Mouse (Mus musculus) gastrocnemius, adult 8-10 months (tissue): ENCODE measurements around the gene Med7. TPM values are rescaled to one million over a fixed set of nuclear protein-coding genes. Genes with fewer than 3 reads are reported as not detected.
A peak's percentile ranks its signal among the peaks of the same experiment; 100 is the strongest.

Experiments
- DNase-seq, 2 experiments: peaks; one replicate each; pipeline ENCODE4 v3.0.0; 2022; ENCODE audit warnings: low spot score in 2 of 2
- total RNA-seq, 4 experiments: library from RNA; stranded (reverse); gene quantifications; 2 replicates each; pipeline ENCODE4 v1.2.4; 2022

The Med7 gene
- 10 to 100 TPM; 13.1 to 18.5 (median 16.9) TPM for total RNA-seq

DNA sequence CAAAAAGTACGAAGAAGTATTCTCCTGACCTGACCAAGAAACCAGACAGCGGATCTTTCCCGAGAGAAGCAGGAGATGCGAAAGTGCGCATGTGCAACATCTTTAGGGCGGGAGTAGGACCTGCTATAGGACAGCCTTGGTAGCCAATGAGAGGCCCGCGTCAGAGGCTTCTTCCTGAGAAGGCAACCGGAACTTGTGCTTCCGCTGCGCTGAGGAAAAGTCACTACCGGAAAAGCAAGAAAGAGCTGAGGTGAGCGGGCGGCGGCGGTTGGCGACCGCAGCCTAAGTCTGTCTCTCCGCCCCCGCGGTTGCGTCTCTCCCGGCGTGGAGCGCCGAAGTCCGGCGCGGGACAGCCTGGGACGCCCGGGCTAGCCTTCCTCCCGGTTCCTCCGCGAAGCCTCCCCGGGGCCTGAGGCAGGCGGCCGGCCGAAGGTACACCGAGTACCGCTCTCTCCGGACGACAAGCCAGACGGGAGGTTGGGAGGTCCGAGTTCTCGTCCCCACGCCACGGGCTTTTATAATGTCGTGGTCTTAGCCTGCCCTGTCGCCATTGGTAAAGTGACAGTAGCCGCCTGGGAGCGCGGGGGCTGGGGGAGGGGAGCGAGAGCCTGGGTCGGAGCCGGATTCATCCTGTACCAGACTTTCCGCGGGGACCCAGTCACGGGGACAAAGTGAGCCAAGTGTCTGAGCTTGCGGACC lies at the start of gene Med7:
TSS of gene Med7 (plus strand) at position 166 of the 699 bp plus-strand sequence.
- peak; percentile 88 to 93 for DNase-seq

DNA sequence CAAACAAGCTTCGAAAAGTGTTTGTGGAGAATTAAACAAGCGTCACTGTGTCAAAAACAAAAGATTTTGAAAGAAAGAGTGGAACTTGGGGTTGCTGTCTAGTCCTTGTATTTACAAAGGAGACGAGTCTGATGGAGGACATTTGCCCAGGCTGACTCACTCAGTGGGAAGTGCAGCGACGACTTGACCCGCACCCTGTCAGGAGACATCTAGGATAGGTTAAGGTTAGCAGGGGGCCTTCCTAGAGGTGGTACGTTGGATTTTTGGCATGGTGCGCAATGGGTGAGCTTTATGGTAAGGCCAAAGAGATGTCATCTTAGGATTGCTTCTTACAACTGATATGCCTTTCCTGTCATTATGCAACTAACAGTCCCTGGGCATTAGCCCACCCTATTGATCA lies 49.7 kb upstream of the Med7 start:
- DNase-seq: no peak

DNA sequence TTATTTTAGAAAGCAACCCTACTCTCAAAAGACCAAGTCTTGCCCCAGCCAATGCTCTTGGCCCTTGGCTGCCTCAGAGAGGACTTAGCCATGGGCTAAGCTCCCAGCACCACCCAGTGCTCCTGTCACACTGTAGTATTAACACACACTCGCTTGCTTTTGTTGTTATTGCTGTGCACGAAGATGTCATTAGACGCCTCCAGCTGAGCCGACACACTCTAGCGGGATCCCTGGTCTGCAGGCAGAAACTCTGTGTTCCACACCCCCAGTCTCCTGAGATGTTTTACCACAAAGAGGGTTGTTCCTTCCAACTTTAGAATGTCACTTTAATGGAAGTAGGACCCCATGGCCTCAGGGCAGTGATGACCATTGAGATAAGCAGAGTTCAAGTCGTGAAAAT lies 48.3 kb upstream of the Med7 start:
- DNase-seq: no peak

DNA sequence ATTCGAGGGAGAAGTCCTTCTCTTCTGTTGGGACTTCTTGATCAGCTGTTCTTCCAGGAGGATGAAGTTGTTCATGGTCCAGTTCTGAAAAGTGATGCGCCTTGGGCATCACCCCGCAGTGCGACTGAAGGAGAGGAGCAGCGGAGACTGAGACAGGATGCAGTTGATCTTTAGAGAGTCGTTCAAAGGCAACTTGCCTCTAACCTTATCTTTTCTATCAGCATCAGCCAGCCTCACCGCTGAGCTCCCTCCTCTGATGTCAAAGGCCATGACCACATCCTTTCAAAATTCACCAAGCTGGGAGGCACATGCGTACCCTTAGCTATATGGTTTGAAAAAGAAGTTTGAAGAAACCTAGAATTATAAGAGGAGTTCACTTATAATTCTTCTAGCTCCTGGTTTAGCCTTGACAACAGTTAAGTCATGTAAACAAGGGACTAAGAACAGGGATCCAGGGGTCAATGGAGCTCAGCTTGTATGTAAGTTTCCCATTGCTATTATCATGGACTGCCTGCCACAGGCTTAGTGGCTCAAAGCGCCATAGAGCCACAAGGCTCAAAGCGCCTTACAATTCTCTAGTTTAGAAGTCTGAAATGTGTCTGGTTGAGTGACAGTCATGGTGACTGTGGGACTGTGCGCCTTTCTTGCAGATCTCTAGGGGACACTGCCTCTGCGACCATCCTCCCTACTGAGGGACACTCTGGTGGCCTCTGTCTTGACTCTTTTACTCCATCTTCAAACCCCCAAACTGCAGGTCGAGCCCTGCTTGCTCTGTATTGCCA lies 47.2 kb upstream of the Med7 start, which contains the start of gene Itk:
TSS of gene Itk (minus strand) at position 180 of the 782 bp plus-strand sequence.
- no peak for DNase-seq

DNA sequence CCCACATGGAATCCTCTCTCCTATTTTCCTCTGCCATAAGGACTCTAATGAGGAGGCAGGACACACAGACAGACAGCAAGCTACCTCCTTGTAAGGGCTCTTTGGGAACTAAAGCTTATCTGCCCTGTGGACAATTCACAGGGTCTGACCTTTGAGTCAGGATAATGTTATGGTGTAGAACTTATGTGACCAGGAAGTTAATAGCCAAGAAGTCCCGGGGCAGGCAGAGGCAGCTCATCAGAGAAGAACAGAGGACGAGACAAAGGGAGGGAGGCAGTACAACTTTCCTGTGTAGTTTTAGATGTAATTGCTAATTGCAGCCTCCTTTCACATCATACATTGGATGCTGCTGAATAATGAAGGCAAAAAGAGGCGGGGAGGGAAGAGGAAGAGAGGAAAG lies 46.1 kb upstream of the Med7 start:
- DNase-seq: no peak

DNA sequence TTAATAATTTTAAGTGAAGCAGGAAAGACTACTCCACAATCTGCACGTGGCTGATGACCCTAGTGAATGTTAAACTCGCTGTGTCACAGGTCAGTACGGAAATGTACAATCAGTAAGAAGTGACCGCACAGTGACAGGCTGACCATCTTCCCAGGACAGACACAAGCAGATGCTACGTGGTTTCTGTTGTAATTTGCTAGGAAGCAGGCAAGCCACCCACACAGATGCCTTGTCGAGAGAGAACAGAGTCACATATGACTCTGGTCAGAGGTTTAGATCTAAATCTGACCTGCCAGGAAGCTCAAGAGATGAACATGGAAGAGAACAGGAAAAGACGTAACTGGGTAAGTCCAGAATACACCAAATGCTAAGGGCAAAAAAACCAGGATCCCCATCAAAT lies 43.8 kb upstream of the Med7 start:
- DNase-seq: no peak

DNA sequence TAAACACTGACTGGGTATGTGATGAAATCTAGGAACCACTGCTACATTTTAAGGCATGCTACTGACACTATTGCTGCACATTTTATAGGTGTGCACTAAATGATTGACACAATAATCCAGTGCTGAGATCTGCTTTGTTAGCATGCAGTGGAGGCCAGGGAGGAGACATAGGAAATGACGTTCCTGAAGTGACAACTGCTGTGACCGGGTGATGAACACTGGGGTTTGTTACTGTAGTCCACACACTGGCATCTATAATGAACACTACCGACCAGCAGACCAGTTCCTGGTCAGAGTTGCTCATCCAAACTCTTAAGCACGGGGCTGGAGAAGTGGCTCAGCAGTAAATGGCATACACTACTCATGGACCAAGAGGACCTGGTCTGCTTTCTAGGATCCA lies 43.3 kb upstream of the Med7 start:
- no peak for DNase-seq

DNA sequence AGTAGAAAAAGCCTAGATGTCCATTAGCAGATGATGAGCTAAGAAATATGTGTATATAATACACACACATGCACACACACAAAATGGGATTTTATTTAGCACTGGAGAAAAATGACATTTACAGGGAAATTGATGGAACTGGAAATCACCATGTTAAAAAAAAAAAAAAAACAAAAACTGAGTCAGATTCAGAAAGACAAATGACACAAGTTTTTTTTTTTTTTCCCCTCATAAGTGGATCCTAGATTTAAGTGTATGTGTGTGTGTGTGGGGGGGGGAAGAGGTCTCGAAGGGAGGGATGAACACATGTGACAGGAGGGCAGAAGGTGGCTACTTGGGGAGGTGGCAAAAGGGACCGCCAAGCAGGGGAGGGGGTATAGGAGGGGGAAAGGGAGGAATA lies 41.6 kb upstream of the Med7 start:
- DNase-seq: no peak

DNA sequence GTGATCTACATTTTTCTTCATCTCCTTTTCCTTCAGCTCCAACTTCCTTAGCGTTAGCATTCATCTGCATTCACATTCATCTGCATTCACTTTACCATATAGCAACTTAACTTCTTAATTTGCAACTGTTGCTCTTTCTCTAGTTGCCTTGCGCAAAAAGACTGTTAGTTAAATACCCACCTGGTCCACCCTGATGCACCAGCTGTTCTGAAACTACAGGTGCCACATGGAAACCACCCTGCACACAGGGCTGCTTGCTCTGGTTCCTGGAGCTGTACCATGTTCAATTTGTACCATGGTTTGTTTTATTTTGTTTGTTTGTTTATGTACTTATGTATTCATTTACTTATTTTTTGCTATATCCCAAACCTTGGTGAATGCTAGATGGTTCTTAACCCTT lies 41.0 kb upstream of the Med7 start:
- DNase-seq: no peak

DNA sequence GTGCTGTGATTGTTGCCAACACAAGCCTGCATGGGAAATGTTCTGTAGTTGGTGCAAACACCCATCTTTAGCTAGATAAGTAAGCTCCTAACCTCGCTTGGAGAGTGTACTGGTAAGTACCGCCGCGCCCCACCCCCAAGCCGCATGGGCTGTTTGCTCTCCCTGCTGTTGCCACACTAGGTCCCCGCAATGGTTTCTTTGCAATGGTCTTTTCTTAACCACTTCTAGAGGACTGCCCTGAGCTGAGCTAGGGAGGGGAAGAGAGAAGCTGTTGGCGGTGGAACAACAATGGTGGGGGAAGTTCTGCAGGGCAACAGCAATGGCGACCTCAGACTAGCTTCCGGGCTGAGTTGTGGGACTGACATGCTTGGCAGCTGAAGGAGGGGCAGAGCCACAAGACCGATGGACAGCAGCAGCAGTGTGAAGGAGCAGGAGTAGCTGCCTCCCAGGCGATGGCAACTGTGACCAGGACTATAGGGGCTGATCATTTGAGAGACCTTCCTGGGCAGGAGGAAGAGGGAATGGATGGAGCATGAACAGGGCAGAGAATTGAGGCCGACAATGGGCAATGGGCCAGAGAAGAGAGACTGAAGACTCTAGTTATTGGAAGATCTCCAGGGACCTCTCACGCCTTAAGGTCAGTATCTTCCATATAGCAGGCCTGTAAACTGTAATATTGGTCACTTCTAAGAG lies 40.4 kb upstream of the Med7 start, which contains the start of gene Fam71b:
TSS of gene Fam71b (plus strand) at position 393 of the 693 bp plus-strand sequence.
- DNase-seq: no peak

DNA sequence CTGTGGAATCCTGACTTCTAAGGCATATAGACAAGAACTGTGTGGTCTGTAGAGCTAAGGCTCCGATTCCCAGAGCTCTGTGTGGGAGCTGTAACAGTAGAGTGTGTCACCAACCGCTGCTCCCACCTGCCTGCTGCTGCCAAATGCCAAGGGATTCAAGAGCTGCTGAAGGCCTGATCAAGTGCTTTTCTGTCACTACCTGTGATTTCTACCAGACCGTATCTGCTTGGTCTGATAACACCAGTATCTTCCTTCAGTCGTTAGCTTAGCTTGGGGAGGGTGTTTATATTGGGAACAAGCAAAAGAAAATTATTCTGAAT lies 39.9 kb upstream of the Med7 start:
- no peak for DNase-seq

DNA sequence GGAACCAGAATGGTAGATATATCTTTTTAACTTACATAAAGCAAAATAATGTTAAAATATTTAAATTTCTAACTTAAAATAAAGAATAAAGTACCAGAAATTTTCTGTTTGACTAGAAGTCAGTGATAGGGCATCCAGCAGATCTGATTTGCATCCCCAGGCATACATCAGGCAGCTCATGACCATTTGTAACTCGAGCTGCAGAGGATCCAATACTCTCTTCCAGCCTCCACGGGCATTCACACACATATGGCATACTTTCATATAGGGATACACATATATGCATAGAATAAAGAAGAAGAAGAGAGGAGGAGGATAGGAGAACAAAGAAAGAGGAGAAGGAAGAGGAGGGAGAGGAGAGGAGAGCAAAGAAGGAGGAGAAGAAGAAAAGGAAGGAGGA lies 38.8 kb upstream of the Med7 start:
- no peak for DNase-seq

DNA sequence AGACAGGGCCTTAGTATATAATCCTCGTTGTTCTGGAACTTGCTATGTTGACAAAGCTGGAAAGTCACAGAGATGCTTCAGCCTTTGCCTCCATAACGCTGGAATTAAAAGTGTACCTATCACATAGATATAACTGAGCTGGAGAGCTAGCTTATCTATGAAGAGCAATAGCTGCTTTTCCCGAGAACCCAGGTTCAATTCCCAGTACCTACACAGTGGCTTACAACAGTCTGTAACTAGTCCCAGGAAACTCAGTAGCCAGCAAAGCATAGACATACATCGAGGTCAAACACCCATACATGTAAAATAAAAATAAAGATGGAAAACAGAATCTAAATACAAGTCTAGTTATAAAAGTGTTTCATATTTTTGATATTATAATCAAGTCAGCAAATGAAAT lies 38.3 kb upstream of the Med7 start:
- DNase-seq: no peak

DNA sequence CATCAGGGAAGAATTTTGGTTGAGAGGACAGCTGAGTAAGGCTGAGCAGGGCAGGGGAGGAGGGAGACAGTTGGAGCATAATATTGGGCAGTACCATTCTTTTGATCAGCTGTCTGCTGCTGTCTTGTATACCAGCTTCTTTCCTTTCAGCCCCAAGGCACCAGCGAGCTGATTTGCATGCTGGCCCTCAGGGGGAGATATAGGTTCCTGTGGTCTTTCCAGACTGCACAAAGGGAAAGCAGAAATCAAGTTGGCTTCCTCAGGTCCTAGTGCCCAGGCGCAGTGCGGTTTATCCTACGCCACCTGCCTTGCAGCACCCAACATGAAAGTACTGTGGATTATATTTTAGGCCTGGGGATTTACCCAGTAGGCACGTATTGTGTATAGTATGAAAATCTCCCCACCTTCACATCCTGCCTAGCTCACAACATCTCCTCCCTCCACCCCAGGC lies 37.8 kb upstream of the Med7 start:
- DNase-seq: no peak

DNA sequence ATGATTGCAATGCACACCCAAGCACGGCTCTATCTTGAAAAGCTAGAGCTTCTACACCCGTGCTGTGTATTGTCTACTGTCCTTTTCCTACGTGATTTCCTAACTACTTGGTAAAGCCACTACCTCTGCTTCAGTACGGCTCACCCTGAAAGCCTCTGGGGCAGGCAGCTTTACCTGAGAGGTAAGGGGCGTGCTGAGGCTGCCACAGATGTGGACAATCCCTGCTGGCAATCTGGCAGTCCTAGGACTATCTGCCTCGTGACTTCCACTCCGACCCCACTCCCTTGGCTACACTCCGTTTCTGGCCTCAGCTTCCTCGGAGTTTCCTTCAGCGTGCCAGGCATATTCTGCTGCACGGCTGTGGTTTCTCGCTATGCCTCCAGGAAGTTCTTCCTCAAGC lies 35.2 kb upstream of the Med7 start:
- DNase-seq: no peak

DNA sequence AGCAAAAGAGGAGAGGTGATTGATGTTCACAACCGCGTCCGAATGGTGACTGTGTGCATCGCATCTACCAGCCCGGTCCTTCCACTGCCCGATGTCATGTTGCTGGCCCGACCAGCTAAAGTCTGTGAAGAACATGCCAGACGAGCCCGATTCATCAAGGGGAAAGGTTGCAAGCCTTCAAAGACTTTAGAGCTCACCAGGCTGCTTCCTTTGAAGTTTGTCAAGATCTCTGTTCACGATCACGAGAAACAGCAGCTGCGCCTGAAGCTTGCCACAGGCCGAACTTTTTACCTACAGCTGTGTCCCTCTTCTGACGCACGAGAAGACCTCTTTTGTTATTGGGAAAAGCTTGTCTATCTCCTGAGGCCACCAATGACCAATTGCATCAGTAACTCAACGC lies 31.7 kb upstream of the Med7 start:
- no peak for DNase-seq

DNA sequence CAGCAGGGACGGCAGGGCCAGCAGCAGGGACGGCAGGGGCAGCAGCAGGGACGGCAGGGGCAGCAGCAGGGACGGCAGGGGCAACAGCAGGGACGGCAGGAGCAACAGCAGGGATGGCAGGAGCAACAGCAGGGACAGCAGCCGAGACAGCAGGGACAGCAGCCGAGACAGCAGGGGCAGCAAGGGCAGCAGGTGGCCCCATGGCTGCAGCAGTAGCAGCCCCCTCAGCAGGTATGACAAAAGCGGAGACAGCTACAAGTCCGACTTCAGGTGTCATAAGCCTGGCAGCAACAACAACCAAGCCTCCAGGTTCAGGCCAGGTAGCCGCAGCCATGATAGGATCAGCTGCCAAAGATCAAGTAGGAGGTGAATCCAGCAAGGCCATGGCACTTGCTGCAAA lies 30.0 kb upstream of the Med7 start:
- DNase-seq: no peak

DNA sequence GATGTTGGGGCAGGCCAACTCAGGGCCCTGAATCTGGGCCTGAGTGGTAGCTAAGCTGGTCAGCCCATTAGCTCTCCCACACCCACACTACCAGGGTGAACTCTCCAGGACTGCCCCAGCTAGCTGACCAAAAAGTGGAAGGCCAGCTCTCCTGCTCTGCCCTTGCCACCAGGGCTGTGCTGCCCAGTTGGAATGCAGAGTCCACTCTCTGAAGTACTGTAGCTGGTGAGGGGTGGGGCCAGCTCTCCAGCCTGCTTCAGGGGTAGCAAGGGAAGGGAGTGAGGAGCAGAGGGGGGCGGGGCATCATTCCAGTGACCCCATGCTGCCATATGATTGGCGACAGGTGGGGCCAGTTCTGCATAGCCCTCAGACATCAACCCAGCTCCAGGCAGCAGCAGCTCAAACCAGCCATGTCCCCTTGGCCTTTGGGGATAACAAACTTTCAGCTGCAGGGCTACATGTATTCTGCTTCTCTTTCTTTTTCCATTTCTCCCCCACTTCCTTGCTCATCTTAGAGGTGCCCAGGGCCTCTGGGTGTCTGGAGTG lies 26.6 kb upstream of the Med7 start:
- no peak for DNase-seq

DNA sequence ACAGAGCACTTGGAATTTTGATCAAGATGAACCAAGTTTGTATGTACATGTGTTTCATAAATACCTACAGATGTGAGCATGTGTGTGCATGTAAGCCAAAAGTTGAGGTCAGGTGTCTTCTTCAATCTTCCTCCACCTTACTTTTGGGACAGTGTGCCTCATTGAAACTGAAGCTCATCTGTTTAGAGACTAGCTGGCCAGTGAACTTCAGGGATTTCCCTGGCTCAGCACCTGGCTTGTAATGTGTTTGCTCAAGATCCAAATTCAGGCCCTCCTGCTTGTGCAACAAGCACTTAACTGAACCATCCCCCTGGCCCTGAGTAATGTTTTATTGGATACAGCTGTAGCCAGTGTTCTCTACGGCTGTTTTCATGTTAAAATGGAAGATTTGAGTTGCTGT lies 18.3 kb upstream of the Med7 start:
- DNase-seq: no peak

DNA sequence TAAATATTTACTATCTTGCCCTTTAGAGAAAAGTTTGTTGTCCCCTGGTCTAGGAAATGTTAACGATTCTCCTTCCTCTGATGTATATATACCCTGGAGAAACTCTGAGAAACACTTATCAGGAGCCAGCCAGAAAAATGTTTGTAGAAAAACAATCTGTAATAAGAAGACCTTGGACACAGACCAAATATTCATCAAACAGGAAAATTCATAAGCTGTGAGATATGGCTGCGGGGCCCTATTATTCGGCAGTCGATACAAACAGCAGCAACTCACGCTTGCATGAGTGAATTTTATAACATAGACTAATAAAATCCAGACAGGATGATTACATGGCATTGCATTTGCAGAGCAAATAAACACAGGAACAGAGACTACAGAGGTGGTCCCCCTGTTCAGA lies 17.9 kb upstream of the Med7 start:
- DNase-seq: no peak

DNA sequence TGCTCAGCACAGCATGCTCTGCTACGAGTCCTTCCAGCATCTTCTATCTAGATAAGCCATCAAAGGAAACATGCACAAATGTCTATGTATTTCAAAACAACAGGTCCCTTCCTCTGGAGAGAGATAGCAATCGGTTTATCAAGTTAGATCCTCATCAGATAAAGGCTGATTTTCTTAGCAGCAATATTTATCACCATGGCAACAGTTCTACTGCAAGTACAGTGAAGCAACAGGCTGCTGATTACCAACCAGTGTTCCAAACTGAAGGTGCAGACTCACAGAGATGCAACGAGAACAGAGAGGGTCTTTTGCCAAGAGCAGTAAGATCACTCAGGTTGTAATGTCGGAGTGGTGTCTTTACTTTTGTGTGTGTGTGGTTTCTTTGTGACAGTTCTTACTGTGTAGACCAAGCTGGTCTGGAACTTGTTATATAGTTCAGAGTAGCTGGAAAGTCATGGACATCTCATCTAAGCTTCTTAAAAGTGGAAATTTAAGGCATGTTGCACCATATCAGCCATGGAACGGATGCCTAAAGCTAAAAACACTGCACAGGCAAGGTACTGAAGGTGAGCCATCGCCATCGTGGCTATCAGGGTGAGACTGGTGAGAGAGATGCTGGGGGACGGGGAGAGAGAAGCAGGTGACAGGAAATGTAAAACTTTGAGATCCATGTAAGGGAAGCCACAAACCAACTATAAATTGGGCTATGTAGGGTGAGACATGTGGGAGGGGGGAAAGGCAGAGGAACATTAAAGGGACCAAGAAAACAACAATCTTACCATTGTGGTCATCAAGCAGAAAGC lies 15.4 kb upstream of the Med7 start:
- no peak for DNase-seq
